Mouse (Mus musculus): ENCODE data around the gene Car10. TPM values are rescaled to one million over a fixed set of nuclear protein-coding genes. Genes with fewer than 3 reads are reported as not detected.

Gene Car10
- polyA plus RNA-seq, 1 experiment from 2014 or later, result 0.08 TPM

DNA sequence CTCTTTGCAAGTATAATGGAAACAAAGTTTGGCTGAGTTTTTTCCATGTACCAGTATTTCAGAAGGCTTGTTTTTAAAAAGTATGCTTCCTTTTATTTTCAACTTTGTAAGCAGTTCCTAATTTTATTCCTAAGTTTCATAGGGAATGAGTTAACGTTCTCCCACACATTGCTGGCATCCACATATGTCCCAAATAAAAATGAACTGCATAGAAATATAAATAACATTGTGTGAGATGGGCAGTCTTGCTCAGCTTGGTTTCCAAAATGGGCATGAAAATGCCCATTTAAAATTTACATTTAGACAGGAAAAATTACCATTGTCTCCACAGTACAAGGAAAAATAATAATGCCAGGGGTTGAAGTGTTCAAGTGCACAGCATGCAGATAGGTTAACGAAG is 30.7 kb downstream of the Car10 start:
- H3K4me2 ChIP-seq (ENCODE audit: low read depth, severe bottlenecking), result no peak overlapping the region

DNA sequence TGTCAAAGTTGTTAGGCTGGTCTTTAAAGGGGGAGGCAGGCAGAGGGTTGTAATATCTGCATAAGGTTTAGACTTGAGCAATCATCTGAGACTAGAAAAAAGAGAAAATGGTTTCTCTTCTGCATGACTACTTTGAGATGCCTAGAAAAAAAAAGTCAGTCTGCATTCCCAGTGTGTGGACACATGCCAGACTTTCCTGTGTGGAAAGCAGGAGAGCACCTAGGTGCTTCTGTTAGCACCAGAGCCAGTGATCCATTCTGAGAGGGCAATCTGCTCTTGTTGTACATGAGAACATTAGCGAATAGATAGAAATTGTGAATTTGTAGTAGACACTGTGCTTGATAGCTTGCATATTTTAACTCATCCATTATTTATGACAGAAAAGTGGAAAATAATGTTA is 40.0 kb downstream of the Car10 start:
- no peaks in the 10 kb centered on the region for H3K36me3 ChIP-seq (ENCODE audit: control insufficient read depth, insufficient read depth, low read length)
- DNase-seq (ENCODE audit: low spot score) (no peak), ATAC-seq (ENCODE audit: insufficient number of reproducible peaks, low FRiP score, low TSS enrichment, low read depth) (no peak)
- H3K4me2 ChIP-seq (ENCODE audit: low read depth, severe bottlenecking), result no peak overlapping the region
- no peaks in the 10 kb centered on the region for H3K27me3 ChIP-seq (ENCODE audit: control insufficient read depth, insufficient read depth, low read length)
- H3K9me3 ChIP-seq (ENCODE audit: control insufficient read depth, low read length), result no peaks in the 10 kb centered on the region
- H3K4me1 ChIP-seq (ENCODE audit: control insufficient read depth, insufficient read depth, low read length), result no peaks in the 10 kb centered on the region
- H3K27ac ChIP-seq (replicated peaks; ENCODE audit: low read depth, low read length), result no peak overlapping the region
- WGBS, result 91% methylated on average over 1 of the region's 1 CpGs
- no peak overlapping the region for H3K4me3 ChIP-seq (ENCODE audit: low read depth, low read length)
- no peak overlapping the region for H3K9ac ChIP-seq (ENCODE audit: low read length)

More for the DNA sequence above, 30.7 kb downstream of the Car10 start:
- Histone ChIP-seq H3K27ac (replicated peaks; ENCODE audit: low read depth, low read length) (no peak overlapping the region), H3K9me3 (ENCODE audit: control insufficient read depth, low read length) (no peaks in the 10 kb centered on the region), H3K36me3 (ENCODE audit: control insufficient read depth, insufficient read depth, low read length) (no peaks in the 10 kb centered on the region), H3K4me3 (ENCODE audit: low read depth, low read length) (no peak overlapping the region), H3K9ac (ENCODE audit: low read length) (no peak overlapping the region), H3K4me1 (ENCODE audit: control insufficient read depth, insufficient read depth, low read length) (no peaks in the 10 kb centered on the region), H3K27me3 (ENCODE audit: control insufficient read depth, insufficient read depth, low read length) (no peaks in the 10 kb centered on the region)
- 74% methylated on average over 2 of the region's 2 CpGs for WGBS
- ATAC-seq (ENCODE audit: insufficient number of reproducible peaks, low FRiP score, low TSS enrichment, low read depth) (no peak), DNase-seq (ENCODE audit: low spot score) (no peak)

DNA sequence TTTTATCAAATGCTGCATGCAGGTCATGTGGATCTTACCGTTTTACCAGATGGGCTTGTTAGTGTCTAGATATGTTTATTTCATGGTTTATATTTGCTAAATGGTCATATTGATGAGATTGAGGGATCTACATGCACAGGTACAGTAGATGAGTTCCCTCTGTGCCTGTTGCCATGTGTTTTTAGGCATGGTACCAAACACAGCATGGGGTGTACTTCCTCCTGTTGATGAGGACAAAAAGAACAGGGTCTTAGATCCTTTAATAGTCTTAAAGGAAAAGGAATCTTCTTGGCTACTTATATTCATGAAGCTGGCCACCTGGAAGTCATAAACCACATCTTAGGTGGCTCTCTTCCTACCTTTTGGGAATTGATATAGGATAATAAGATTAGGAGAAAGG is 43.9 kb downstream of the Car10 start:
- H3K4me1 ChIP-seq (ENCODE audit: control insufficient read depth, insufficient read depth, low read length), result no peaks in the 10 kb centered on the region
- H3K4me2 ChIP-seq (ENCODE audit: low read depth, severe bottlenecking), result no peak overlapping the region
- no peak overlapping the region for H3K9ac ChIP-seq (ENCODE audit: low read length)
- DNase-seq (ENCODE audit: low spot score) (no peak), ATAC-seq (ENCODE audit: insufficient number of reproducible peaks, low FRiP score, low TSS enrichment, low read depth) (no peak)
- no peak overlapping the region for H3K27ac ChIP-seq (replicated peaks; ENCODE audit: low read depth, low read length)
- no peaks in the 10 kb centered on the region for H3K9me3 ChIP-seq (ENCODE audit: control insufficient read depth, low read length)
- no peaks in the 10 kb centered on the region for H3K36me3 ChIP-seq (ENCODE audit: control insufficient read depth, insufficient read depth, low read length)
- H3K27me3 ChIP-seq (ENCODE audit: control insufficient read depth, insufficient read depth, low read length), result no peaks in the 10 kb centered on the region
- H3K4me3 ChIP-seq (ENCODE audit: low read depth, low read length), result no peak overlapping the region
- WGBS, result 84% methylated on average over 1 of the region's 1 CpGs

DNA sequence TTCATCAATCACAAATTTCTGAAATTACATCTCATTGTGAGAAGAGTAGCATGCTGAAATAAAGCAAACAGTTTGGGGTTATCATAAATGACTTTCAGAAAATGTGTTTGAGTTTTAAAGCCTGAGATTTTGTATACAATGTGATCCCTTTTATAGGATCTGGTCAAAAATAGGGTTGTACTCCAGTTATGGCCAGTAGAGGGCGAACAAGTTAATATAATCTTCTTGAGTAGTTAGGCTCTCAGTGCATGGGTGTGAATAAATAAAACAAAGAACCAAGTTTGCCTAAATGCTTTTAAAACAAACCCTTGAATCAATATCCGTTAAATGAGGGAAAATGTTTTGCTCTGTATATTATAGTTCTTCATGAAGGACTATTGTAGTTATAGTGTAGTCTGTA is 46.7 kb downstream of the Car10 start:
- no peak overlapping the region for H3K4me2 ChIP-seq (ENCODE audit: low read depth, severe bottlenecking)
- H3K27me3 ChIP-seq (ENCODE audit: control insufficient read depth, insufficient read depth, low read length), result no peaks in the 10 kb centered on the region
- no peak overlapping the region for H3K9ac ChIP-seq (ENCODE audit: low read length)
- no peaks in the 10 kb centered on the region for H3K36me3 ChIP-seq (ENCODE audit: control insufficient read depth, insufficient read depth, low read length)
- H3K4me3 ChIP-seq (ENCODE audit: low read depth, low read length), result no peak overlapping the region
- ATAC-seq (ENCODE audit: insufficient number of reproducible peaks, low FRiP score, low TSS enrichment, low read depth) (no peak), DNase-seq (ENCODE audit: low spot score) (no peak)
- H3K9me3 ChIP-seq (ENCODE audit: control insufficient read depth, low read length), result no peaks in the 10 kb centered on the region
- WGBS, result 18% methylated on average over 2 of the region's 2 CpGs
- no peak overlapping the region for H3K27ac ChIP-seq (replicated peaks; ENCODE audit: low read depth, low read length)
- H3K4me1 ChIP-seq (ENCODE audit: control insufficient read depth, insufficient read depth, low read length), result no peaks in the 10 kb centered on the region

DNA sequence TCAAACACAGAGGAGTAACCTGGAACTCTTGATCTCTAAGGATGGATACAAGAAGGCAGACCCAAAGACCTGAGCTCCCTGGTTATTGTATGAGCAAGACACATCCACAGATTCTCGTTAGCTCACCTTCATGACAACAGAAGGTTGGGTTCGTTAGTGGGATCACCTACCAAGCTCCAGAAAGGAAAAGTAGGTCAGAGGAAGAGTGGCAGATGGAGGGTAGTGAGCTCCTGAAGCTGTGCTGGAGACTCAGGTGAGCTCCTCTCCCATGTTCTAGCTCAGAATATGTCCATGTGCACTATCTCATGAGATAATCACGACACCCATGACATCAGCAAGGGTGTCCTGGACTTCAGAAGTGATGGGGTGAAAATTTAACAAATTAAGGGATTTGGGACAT is 57.1 kb downstream of the Car10 start:
- Histone ChIP-seq H3K4me3 (ENCODE audit: low read depth, low read length) (no peak overlapping the region), H3K27me3 (ENCODE audit: control insufficient read depth, insufficient read depth, low read length) (no peaks in the 10 kb centered on the region), H3K36me3 (ENCODE audit: control insufficient read depth, insufficient read depth, low read length) (no peaks in the 10 kb centered on the region), H3K9me3 (ENCODE audit: control insufficient read depth, low read length) (no peaks in the 10 kb centered on the region), H3K9ac (ENCODE audit: low read length) (no peak overlapping the region), H3K4me1 (ENCODE audit: control insufficient read depth, insufficient read depth, low read length) (no peaks in the 10 kb centered on the region), H3K27ac (replicated peaks; ENCODE audit: low read depth, low read length) (no peak overlapping the region), H3K4me2 (ENCODE audit: low read depth, severe bottlenecking) (no peak overlapping the region)
- DNase-seq (ENCODE audit: low spot score) (no peak), ATAC-seq (ENCODE audit: insufficient number of reproducible peaks, low FRiP score, low TSS enrichment, low read depth) (no peak)
- WGBS, result 70% methylated on average over 3 of the region's 3 CpGs

DNA sequence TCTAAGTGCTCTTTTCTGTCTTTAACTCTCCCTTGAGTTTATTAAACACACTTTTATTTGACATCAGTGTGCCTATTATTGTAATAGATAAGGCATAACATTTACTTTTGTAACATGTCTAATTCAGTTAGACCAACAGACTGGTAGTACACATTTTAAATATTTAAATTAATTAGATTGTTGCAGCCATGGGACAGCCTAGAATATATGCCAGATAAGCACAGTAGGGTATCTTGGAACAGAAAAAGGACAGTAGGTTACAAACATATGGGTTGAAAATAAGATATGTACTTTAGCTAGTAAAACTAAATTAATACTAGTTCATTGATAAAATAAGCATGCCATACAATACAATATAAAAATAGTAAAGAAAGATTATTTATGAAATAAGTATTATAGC is 74.6 kb downstream of the Car10 start:
- H3K36me3 ChIP-seq (ENCODE audit: control insufficient read depth, insufficient read depth, low read length), result no peaks in the 10 kb centered on the region
- H3K4me1 ChIP-seq (ENCODE audit: control insufficient read depth, insufficient read depth, low read length), result no peaks in the 10 kb centered on the region
- H3K27me3 ChIP-seq (ENCODE audit: control insufficient read depth, insufficient read depth, low read length), result no peaks in the 10 kb centered on the region
- H3K4me3 ChIP-seq (ENCODE audit: low read depth, low read length), result no peak overlapping the region
- DNase-seq (ENCODE audit: low spot score) (no peak), ATAC-seq (ENCODE audit: insufficient number of reproducible peaks, low FRiP score, low TSS enrichment, low read depth) (no peak)
- no peak overlapping the region for H3K27ac ChIP-seq (replicated peaks; ENCODE audit: low read depth, low read length)
- H3K9me3 ChIP-seq (ENCODE audit: control insufficient read depth, low read length), result no peaks in the 10 kb centered on the region
- no peak overlapping the region for H3K9ac ChIP-seq (ENCODE audit: low read length)
- no peak overlapping the region for H3K4me2 ChIP-seq (ENCODE audit: low read depth, severe bottlenecking)

DNA sequence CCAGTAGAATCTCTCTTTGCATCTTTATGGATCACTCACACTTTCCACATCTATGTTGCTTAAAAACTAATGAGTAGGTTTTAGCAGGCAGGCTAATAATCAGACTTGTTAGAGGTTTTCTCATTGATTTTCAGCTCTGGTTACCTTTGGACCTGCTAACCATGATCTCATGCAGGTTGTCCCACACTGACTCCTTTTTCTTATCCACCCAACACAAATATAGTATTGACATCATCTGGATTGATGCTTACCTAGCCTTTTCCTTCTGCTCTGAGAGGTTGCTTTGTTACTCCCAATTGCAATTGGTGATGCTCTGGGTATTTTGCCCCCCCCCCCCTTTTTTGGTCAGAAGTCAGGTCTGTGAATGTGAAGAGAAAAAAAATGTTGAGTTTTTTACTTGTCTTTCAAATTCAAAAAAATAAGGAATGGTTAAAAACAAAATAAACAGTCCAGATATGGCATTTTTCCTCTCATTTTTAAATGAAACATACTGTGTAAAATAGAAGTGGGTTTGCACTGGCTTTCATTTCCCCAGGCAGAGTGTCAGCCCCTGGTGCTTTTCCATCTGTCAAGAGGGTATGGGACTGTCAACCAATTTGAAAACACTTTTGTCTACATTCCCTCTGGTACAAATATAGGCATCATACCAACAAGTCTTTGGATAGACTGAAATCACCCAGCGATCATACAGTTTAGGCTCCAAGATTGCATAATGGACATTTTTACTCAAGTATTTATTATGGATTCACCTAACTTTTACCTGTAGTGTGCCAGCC is 75.9 kb downstream of the Car10 start:
- H3K36me3 ChIP-seq (ENCODE audit: control insufficient read depth, insufficient read depth, low read length), result no peaks in the 10 kb centered on the region
- no peak overlapping the region for H3K4me2 ChIP-seq (ENCODE audit: low read depth, severe bottlenecking)
- no peak overlapping the region for H3K27ac ChIP-seq (replicated peaks; ENCODE audit: low read depth, low read length)
- ATAC-seq (ENCODE audit: insufficient number of reproducible peaks, low FRiP score, low TSS enrichment, low read depth) (no peak), DNase-seq (ENCODE audit: low spot score) (no peak)
- H3K4me1 ChIP-seq (ENCODE audit: control insufficient read depth, insufficient read depth, low read length), result no peaks in the 10 kb centered on the region
- H3K9ac ChIP-seq (ENCODE audit: low read length), result no peak overlapping the region
- no peaks in the 10 kb centered on the region for H3K27me3 ChIP-seq (ENCODE audit: control insufficient read depth, insufficient read depth, low read length)
- 91% methylated on average over 1 of the region's 1 CpGs for WGBS
- no peaks in the 10 kb centered on the region for H3K9me3 ChIP-seq (ENCODE audit: control insufficient read depth, low read length)
- H3K4me3 ChIP-seq (ENCODE audit: low read depth, low read length), result no peak overlapping the region

DNA sequence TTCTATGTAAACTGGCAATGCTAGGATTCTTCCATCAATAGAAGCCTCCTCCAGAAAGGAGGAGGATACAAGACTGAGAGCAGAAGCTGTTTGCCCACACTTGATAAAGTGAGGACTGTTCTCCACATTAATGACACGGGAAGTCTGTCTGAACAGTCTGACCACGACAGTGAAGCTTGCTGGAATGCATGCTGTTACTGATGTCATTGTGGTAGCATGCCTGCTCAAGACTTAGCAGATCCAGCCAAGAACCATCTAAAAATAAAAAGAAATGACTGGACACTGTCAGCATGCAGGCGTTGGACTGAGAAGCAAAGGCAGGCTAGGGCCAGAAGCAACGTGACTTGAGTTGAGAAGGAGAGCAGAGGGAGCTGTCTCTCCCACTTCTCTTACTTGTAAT is 87.6 kb downstream of the Car10 start:
- Histone ChIP-seq H3K27ac (replicated peaks; ENCODE audit: low read depth, low read length) (no peak overlapping the region), H3K36me3 (ENCODE audit: control insufficient read depth, insufficient read depth, low read length) (no peaks in the 10 kb centered on the region), H3K9ac (ENCODE audit: low read length) (no peak overlapping the region), H3K9me3 (ENCODE audit: control insufficient read depth, low read length) (no peaks in the 10 kb centered on the region), H3K27me3 (ENCODE audit: control insufficient read depth, insufficient read depth, low read length) (no peaks in the 10 kb centered on the region), H3K4me1 (ENCODE audit: control insufficient read depth, insufficient read depth, low read length) (no peaks in the 10 kb centered on the region), H3K4me3 (ENCODE audit: low read depth, low read length) (no peak overlapping the region), H3K4me2 (ENCODE audit: low read depth, severe bottlenecking) (no peak overlapping the region)
- ATAC-seq (ENCODE audit: insufficient number of reproducible peaks, low FRiP score, low TSS enrichment, low read depth) (no peak), DNase-seq (ENCODE audit: low spot score) (no peak)
- WGBS, result 82% methylated on average over 4 of the region's 4 CpGs

DNA sequence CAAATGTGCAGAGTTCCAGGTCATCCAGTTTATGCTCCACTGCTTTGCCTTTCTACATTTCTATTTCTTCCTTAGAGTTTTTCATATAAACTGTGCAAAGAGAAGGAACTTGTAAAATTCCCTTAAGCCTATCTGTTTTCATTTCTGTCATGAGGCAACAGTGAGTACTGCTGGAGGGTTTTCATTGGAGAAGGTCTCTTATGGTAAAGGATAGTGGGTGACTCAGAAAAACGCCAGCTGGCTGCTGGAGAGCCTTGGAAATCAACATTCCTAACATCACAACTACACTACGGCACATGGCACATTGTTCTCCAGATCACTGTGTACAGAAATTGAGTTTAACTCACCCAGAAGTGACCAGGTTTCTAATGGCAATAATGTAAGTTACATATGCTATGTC is 88.3 kb downstream of the Car10 start:
- no peak overlapping the region for H3K4me3 ChIP-seq (ENCODE audit: low read depth, low read length)
- H3K4me2 ChIP-seq (ENCODE audit: low read depth, severe bottlenecking), result no peak overlapping the region
- H3K9ac ChIP-seq (ENCODE audit: low read length), result no peak overlapping the region
- no peak for ATAC-seq (ENCODE audit: insufficient number of reproducible peaks, low FRiP score, low TSS enrichment, low read depth)
- no peaks in the 10 kb centered on the region for H3K27me3 ChIP-seq (ENCODE audit: control insufficient read depth, insufficient read depth, low read length)
- H3K27ac ChIP-seq (replicated peaks; ENCODE audit: low read depth, low read length), result no peak overlapping the region
- WGBS, result 80% methylated on average over 2 of the region's 2 CpGs
- no peak for DNase-seq (ENCODE audit: low spot score)
- H3K9me3 ChIP-seq (ENCODE audit: control insufficient read depth, low read length), result no peaks in the 10 kb centered on the region
- no peaks in the 10 kb centered on the region for H3K4me1 ChIP-seq (ENCODE audit: control insufficient read depth, insufficient read depth, low read length)
- H3K36me3 ChIP-seq (ENCODE audit: control insufficient read depth, insufficient read depth, low read length), result no peaks in the 10 kb centered on the region

All from limb, embryonic 11.5 days (tissue).